Mouse (Mus musculus): Measurements from ENCODE around the gene Ano7. TPM values are rescaled to one million over a fixed set of nuclear protein-coding genes. Genes with fewer than 3 reads are reported as not detected.
"Not testable (repeated sequence)": the region's sequence is repeated elsewhere in the genome, so short reads cannot be mapped to it uniquely, and the experiment has no call there.

The Ano7 gene
- polyA plus RNA-seq, 1 experiment, result not detected

DNA sequence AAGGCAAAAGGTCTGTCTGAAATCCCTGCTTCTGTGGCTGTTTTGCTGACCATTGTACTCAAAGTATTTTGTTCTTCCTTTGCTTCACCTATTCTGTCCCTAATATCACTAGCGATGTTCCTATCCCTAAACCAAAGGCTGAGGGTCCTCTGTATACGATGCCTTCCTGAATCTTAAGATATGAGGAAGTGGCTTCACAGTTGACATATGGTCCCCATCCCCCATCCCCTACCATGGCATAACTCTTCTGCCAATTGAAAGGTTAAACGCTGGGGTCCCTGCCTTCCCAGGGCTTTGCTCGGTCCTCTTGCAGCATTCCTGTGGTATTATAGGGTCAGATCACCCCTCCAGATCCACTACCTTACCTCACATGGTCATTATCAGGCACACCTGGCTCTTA is 29.7 kb downstream of the Ano7 start:
- H3K4me1 ChIP-seq (ENCODE audit: control insufficient read depth, insufficient read depth, low read length), result no peaks in the 10 kb centered on the region
- H3K4me3 ChIP-seq (replicated peaks; ENCODE audit: control insufficient read depth, low read depth, low read length), result no peak overlapping the region
- H3K27ac ChIP-seq (ENCODE audit: control insufficient read depth, insufficient read depth, low read depth, low read length, poor library complexity), result no peak overlapping the region
- 53% methylated on average over 4 of the region's 4 CpGs for WGBS
- TF ChIP-seq POLR2A (IDR thresholded peaks at IDR 0.05; ENCODE audit: borderline replicate concordance, control insufficient read depth, low read depth, low read length), result no peak
- TF ChIP-seq CTCF (IDR thresholded peaks at IDR 0.05; ENCODE audit: control insufficient read depth, insufficient read depth, low read length), result no peak

DNA sequence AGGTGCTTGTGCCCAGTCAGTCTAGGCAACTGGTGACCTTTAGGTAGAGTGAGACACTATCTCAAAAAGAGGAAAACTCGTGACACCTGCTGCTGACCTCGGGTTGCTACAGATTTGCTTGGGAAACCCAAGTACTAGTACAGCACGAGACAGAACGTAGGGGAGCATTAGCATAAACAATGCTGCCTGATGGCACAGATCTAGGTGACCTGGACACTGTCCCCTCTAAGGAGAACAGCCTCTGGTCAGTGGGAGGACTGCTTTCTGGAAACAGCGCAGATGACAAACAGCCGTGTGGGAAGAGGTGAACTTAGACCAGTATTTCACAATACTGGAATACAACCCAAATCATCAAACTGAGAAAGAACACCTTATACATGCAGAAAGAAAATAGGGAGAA is 58.4 kb downstream of the Ano7 start:
- WGBS, result 80% methylated on average over 6 of the region's 6 CpGs
- TF ChIP-seq CTCF (IDR thresholded peaks at IDR 0.05; ENCODE audit: control insufficient read depth, insufficient read depth, low read length), result no peak
- no peak for TF ChIP-seq POLR2A (IDR thresholded peaks at IDR 0.05; ENCODE audit: borderline replicate concordance, control insufficient read depth, low read depth, low read length)
- Histone ChIP-seq H3K4me3 (replicated peaks; ENCODE audit: control insufficient read depth, low read depth, low read length) (no peak overlapping the region), H3K4me1 (ENCODE audit: control insufficient read depth, insufficient read depth, low read length) (no peaks in the 10 kb centered on the region), H3K27ac (ENCODE audit: control insufficient read depth, insufficient read depth, low read depth, low read length, poor library complexity) (no peak overlapping the region)

DNA sequence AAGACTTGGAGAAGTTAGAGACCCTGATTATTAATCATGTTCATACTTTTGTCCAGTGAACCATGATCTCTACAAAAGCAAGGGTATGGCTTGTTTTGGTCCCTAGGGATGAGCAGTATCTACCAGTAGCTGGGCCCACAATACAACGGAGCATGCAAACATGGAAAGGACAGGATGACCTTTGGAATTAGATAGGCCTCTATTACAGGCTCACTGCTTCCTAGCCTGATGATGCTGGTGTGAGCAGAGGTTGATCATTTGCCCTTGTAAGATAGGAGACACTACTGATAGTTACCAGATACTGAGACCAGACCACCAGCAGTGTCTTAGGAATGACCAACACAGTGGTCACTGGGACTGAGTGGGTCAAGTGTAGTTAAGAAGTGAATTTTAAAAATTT is 65.6 kb downstream of the Ano7 start:
- peaks cover 2% of the 10 kb centered on the region; the same call in 1 of the 2 replicates for H3K4me1 ChIP-seq (ENCODE audit: control insufficient read depth, insufficient read depth, low read length)
- H3K4me3 ChIP-seq (replicated peaks; ENCODE audit: control insufficient read depth, low read depth, low read length), result no peak overlapping the region
- 91% methylated on average over 1 of the region's 1 CpGs for WGBS
- TF ChIP-seq POLR2A (IDR thresholded peaks at IDR 0.05; ENCODE audit: borderline replicate concordance, control insufficient read depth, low read depth, low read length) (no peak), CTCF (IDR thresholded peaks at IDR 0.05; ENCODE audit: control insufficient read depth, insufficient read depth, low read length) (no peak)
- no peak overlapping the region for H3K27ac ChIP-seq (ENCODE audit: control insufficient read depth, insufficient read depth, low read depth, low read length, poor library complexity)

DNA sequence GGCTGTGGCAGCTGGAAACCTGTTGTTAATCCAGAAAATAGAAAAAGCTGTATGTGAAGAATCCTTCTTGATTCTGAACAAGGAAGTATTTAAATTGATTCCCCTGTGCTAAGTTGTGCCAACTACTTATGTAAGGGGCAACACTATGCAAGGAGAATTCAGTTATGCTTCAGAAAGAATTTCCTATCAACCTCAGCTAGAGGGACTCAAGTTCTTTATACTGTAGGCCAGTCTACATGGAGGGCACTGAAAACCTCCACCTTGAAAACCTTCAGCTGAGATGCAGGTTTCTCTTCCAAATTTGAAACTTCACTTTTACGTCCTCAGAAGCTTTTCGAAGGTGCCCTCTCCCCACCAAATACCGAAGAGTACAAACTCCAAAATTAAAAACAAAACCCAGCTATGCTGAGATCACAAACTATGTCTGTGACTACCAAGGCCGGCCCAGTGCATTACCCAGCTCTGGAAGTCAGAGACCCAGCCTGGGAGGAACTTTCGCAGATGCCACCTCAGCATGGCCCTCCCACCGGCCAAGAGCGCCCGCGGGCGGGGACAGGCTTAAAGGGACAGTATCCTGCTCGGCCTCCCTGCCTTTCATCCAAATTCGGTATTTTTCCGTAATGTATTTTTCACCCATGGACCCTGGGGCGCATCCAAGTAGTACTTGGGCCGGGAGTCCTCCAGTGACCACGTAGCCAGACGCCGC is 70.8 kb downstream of the Ano7 start:
- Histone ChIP-seq H3K27ac (ENCODE audit: control insufficient read depth, insufficient read depth, low read depth, low read length, poor library complexity) (peak overlapping the region; percentile 91), H3K4me3 (replicated peaks; ENCODE audit: control insufficient read depth, low read depth, low read length) (peak overlapping the region; percentile 99), H3K4me1 (ENCODE audit: control insufficient read depth, insufficient read depth, low read length) (peaks cover 2% of the 10 kb centered on the region; the same call in 1 of the 2 replicates)
- WGBS, result 1% methylated on average over 18 of the region's 18 CpGs
- TF ChIP-seq POLR2A (IDR thresholded peaks at IDR 0.05; ENCODE audit: borderline replicate concordance, control insufficient read depth, low read depth, low read length) (no peak), CTCF (IDR thresholded peaks at IDR 0.05; ENCODE audit: control insufficient read depth, insufficient read depth, low read length) (no peak)

DNA sequence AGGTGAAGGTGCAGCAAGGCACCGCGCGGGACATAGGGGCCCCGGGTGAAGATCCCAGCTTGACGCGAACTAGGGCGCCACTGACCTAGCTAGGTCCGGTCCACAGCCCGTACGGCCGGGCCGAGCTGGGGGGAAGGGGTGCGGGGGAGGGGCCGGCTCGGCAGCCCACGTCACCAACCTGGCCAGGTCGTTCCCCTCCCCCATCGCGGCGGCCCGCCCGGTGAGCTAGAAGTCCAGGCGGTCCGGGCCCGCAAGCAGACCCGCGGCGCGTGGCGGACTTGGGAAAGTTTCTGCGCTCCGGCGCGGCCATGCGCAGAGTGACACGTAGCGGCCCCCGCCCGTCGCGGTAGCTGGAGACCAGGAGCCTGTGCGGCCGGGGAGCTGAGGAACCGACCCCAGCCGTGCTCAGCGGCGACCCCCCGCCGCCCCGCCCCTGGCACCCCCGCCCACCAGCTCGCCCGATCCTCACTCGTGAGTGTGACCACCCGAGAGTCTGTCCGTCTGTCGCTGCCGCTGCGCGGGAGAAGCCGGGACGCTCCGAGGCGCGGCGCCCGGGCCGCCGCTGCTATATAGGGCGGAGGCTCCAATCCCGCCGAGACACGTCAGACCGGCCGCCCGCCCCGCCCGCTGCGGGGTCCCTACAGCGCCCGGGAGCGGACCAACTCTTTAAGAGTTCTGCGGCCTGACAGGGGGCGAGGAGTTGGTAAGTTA is 71.5 kb downstream of the Ano7 start:
- peaks cover 2% of the 10 kb centered on the region; the same call in 1 of the 2 replicates for H3K4me1 ChIP-seq (ENCODE audit: control insufficient read depth, insufficient read depth, low read length)
- H3K27ac ChIP-seq (ENCODE audit: control insufficient read depth, insufficient read depth, low read depth, low read length, poor library complexity), result peak overlapping the region; percentile 91
- WGBS, result 1% methylated on average over 82 of the region's 84 CpGs
- no peak for TF ChIP-seq CTCF (IDR thresholded peaks at IDR 0.05; ENCODE audit: control insufficient read depth, insufficient read depth, low read length)
- peak; percentile 81; the same call in 1 of the 2 replicates for TF ChIP-seq POLR2A (IDR thresholded peaks at IDR 0.05; ENCODE audit: borderline replicate concordance, control insufficient read depth, low read depth, low read length)
- H3K4me3 ChIP-seq (replicated peaks; ENCODE audit: control insufficient read depth, low read depth, low read length), result peak overlapping the region; percentile 99

DNA sequence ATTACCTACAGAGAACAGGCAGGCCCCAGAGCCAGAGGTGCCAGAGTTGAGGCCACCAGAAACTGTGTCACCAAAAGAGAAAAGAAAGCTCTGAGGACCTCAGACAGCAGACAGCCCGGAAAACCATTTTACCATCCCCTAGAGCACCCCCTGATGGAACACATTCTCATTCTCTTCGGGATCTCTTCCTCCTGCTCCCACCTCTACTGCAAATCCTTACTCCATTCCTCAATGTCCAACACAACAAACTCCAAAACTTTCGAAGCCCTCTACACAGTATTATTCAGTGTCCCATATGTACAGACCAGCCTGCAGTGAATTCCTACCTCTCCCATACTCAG is 72.1 kb downstream of the Ano7 start:
- peak overlapping the region; percentile 52 for H3K27ac ChIP-seq (ENCODE audit: control insufficient read depth, insufficient read depth, low read depth, low read length, poor library complexity)
- WGBS, result 16% methylated on average over 3 of the region's 3 CpGs
- TF ChIP-seq CTCF (IDR thresholded peaks at IDR 0.05; ENCODE audit: control insufficient read depth, insufficient read depth, low read length) (no peak), POLR2A (IDR thresholded peaks at IDR 0.05; ENCODE audit: borderline replicate concordance, control insufficient read depth, low read depth, low read length) (no peak)
- peak overlapping the region; percentile 99 for H3K4me3 ChIP-seq (replicated peaks; ENCODE audit: control insufficient read depth, low read depth, low read length)
- peaks cover 2% of the 10 kb centered on the region; the same call in 1 of the 2 replicates for H3K4me1 ChIP-seq (ENCODE audit: control insufficient read depth, insufficient read depth, low read length)

DNA sequence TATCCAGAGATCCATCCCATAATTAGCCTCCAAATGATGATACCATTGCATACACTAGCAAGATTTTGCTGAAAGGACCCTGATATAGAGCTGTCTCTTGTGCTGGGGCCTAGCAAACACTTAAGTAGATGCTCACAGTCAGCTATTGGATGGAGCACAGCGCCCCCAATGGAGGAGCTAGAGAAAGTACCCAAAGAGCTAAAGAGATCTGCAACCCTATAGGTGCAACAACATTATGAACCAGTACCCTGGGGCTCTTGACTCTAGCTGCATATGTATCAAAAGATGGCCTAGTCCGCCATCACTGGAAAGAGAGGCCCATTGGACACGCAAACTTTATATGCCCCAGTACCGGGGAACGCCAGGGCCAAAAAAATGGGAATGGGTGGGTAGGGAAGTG is 76.4 kb downstream of the Ano7 start:
- not testable (repeated sequence) for H3K4me1 ChIP-seq (ENCODE audit: control insufficient read depth, insufficient read depth, low read length); H3K4me3 ChIP-seq (replicated peaks; ENCODE audit: control insufficient read depth, low read depth, low read length); H3K27ac ChIP-seq (ENCODE audit: control insufficient read depth, insufficient read depth, low read depth, low read length, poor library complexity)
- WGBS, result 92% methylated on average over 5 of the region's 5 CpGs

DNA sequence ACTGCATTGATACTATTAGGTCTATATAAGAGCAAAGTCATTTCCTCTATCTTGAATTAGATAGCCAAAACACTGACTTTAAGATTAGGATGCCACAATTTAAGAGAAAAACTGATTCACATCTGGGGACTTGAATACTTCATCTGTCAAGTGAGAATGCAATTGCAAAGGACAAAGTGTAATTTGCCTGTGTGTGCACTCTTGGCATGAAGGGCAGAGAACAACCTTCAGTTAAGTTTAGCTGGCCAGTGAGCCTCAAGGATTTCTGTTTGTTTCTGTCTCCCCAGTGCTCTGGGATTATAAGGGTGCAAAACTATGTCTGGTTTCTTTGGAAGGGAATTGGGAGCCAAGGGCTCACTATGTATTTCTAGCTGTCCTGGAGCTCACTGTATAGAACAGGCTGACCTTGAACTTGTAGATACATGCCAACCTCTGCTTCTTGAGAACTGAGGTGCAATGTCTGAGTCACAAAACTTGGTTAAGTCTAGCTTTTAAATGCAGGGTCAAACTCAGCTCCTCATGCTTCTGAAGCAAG is 80.1 kb downstream of the Ano7 start:
- Histone ChIP-seq H3K27ac (ENCODE audit: control insufficient read depth, insufficient read depth, low read depth, low read length, poor library complexity) (no peak overlapping the region), H3K4me1 (ENCODE audit: control insufficient read depth, insufficient read depth, low read length) (no peaks in the 10 kb centered on the region), H3K4me3 (replicated peaks; ENCODE audit: control insufficient read depth, low read depth, low read length) (no peak overlapping the region)
- no peak for TF ChIP-seq CTCF (IDR thresholded peaks at IDR 0.05; ENCODE audit: control insufficient read depth, insufficient read depth, low read length)

Other genes with a start within 250 kb of the Ano7 start
- gene Agxt, start 238.7 kb upstream of the Ano7 start, polyA plus RNA-seq (2011; ENCODE audit: insufficient read depth, insufficient read length, low replicate concordance, missing spikeins), result not detected in 2 replicates
- gene 2310007B03Rik, start 213.0 kb upstream of the Ano7 start, polyA plus RNA-seq (2011; ENCODE audit: insufficient read depth, insufficient read length, low replicate concordance, missing spikeins), result not detected in 2 replicates
- not detected in 2 replicates for gene Crocc2, start 205.2 kb upstream of the Ano7 start, polyA plus RNA-seq (2011; ENCODE audit: insufficient read depth, insufficient read length, low replicate concordance, missing spikeins)
- 2.9 and 4.7 TPM in 2 replicates for gene Sned1, start 138.1 kb upstream of the Ano7 start, polyA plus RNA-seq (2011; ENCODE audit: insufficient read depth, insufficient read length, low replicate concordance, missing spikeins)
- gene Mterf4, start 68.0 kb upstream of the Ano7 start, polyA plus RNA-seq (2011; ENCODE audit: insufficient read depth, insufficient read length, low replicate concordance, missing spikeins), result 9.7 and 15.6 TPM in 2 replicates
- gene Ppp1r7, start 31.1 kb upstream of the Ano7 start, polyA plus RNA-seq (2011; ENCODE audit: insufficient read depth, insufficient read length, low replicate concordance, missing spikeins), result 14.6 and 17.9 TPM in 2 replicates
- 16.7 and 19.6 TPM in 2 replicates for gene Pask, start 30.4 kb upstream of the Ano7 start, polyA plus RNA-seq (2011; ENCODE audit: insufficient read depth, insufficient read length, low replicate concordance, missing spikeins)
- gene Hdlbp, start 104.9 kb downstream of the Ano7 start, polyA plus RNA-seq (2011; ENCODE audit: insufficient read depth, insufficient read length, low replicate concordance, missing spikeins), result 26.1 and 43.9 TPM in 2 replicates
- 0.65 and 0.82 TPM in 2 replicates for gene Farp2, start 138.1 kb downstream of the Ano7 start, polyA plus RNA-seq (2011; ENCODE audit: insufficient read depth, insufficient read length, low replicate concordance, missing spikeins)